Mouse (Mus musculus) lung, postnatal 36 days (tissue): ENCODE measurements around the gene 3110040N11Rik.

Source experiments
- DNase-seq: peaks from one replicate; pipeline ENCODE4 v3.0.0; 2022; ENCODE audit warnings: mixed read lengths

3110040N11Rik gene

DNA sequence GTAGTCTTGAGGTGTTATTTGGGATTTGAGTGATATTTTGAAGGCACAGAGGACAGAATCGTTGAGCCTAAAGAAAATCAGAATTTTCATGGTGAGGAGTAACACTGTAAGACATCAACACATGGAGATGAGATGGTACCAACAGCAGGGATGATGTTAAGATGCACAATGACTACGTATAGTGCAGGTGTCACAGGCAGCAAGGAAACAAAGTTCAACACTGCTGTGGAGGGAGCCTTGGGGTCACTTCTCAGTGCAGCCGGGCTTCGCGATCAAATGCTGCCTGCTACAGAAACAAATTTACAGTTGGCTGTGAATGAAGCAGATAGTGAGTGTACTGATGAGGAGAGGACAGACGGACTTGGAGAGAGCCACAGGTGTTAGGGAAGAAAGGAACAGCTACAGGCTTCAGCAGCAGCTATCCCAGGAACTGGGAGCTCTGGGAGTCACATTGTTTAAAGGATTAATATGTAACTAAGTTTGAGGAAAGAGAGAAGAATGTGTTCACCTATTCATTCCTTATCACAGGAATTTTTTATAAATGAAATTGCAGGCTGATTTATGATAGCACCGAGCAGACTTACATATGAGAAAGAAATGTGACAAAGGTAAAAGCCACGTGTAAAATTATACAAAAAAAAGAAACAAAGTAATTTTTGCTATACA lies 50.4 kb downstream of the 3110040N11Rik start:
- no peak for DNase-seq

DNA sequence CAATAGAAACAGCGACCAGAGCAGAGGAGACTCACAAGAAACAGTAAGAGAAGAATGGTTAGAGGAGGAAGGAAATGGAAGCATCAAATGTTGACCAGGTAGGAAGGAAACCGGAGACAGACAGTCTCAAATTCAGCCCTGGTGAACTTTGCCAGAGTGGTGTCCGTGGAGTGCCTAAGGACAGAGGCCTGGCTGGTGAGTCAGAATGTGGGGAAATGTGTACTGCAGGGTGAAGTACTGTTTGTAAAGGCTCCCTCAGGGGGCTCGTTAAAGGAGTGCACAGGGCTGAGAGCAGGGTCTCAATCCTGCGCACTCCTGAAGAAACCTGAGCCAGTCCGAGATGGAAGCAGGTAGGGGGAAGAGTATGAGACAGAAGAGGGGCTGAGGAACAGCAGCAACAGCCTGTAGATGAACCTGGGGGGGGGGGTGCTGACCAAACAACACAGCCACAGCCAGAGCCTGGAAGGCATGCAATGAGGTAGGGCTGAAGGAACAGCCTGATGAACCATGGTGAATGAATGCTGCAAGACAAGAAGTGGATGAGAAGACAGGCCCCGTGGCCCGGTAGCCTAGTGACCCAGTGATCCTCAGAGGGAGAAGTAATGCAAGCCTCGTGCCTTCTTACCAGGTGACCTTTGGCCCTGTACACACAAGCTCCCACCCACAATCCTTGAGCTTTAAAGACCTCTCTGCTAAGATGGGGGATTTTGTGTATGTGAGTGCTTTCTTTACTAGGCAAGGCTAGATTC lies 53.8 kb downstream of the 3110040N11Rik start:
- DNase-seq = no peak

DNA sequence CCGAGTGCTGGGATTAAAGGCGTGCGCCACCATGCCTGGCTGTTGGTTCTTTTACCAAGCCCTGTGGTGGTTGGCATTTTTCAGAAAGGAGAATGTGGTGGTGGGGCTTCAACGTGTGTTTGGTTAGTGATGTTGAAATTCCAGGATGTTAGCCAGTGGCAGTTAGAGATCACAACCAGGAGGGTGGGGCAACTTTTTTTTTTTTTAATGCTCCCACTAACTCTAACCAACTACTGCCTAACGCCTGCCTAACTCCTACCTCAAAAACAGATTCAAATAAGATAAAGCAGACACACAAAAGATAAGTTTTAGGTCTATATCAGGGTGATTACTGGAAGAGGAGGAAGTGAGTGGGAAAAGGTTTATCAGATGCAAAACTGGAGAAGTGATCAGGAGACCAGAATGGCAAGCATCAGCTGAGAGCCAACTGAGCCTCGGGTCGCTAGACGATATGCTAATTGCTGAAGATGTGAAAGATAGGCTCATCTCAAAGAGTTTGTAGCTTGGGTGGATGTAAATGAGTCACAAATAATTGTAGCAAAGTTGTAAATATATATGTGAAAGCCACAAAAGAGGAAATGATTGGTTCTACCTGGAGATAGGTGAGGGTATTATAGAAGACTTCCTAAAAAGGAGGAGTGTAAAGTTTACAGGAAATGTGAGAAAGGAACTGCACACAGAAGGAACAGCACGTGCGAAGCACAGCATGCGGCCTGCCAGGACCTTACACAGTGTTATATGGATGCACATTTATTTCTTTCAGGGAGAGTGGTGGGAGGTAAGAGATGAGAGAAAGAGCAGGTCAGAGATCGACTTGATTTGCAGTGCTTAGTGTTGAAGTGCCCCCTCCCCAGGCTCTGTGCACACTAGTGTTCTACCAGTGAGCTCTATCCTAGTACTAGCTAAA lies 56.8 kb downstream of the 3110040N11Rik start:
- DNase-seq = no peak
